Mouse (Mus musculus) hindbrain, embryonic 12.5 days (tissue): ENCODE data around the gene Spem1. TPM values are rescaled to one million over a fixed set of nuclear protein-coding genes. Genes with fewer than 3 reads are reported as not detected.

ENCODE experiments used
- ATAC-seq: fragments of 200-750 bp; cut with Nextera tagmentation; 2 replicates; pipeline ENCODE4 v1.8.0; 2017; ENCODE audit warnings: moderate TSS enrichment; ENCODE audit not compliant: low FRiP score
- H3K27ac ChIP-seq: fragments of 300-500 bp; sonication (generic); 2 replicates; pipeline ENCODE4 v1.5.1; 2016; ENCODE audit warnings: mild to moderate bottlenecking
- H3K27me3 ChIP-seq: fragments of 300-500 bp; sonication (generic); 2 replicates; pipeline ENCODE4 v1.6.1; 2016; ENCODE audit warnings: mild to moderate bottlenecking
- H3K36me3 ChIP-seq: fragments of 300-500 bp; sonication (generic); 2 replicates; pipeline ENCODE4 v1.6.1; 2016; ENCODE audit warnings: mild to moderate bottlenecking
- H3K4me1 ChIP-seq: fragments of 300-500 bp; sonication (generic); 2 replicates; pipeline ENCODE4 v1.6.1; 2016
- H3K4me2 ChIP-seq: fragments of 300-500 bp; sonication (generic); replicated peaks from 2 replicates; pipeline ENCODE4 v1.6.1; 2016; ENCODE audit warnings: mild to moderate bottlenecking
- H3K4me3 ChIP-seq: fragments of 300-500 bp; sonication (generic); 2 replicates; pipeline ENCODE4 v1.5.1; 2016; ENCODE audit warnings: mild to moderate bottlenecking
- H3K9ac ChIP-seq: fragments of 300-500 bp; sonication (generic); 2 replicates; pipeline ENCODE4 v1.6.1; 2016; ENCODE audit warnings: mild to moderate bottlenecking, moderate library complexity
- H3K9me3 ChIP-seq: fragments of 300-500 bp; sonication (generic); replicated peaks from 2 replicates; pipeline ENCODE4 v1.6.1; 2016; ENCODE audit warnings: mild to moderate bottlenecking
- WGBS: fragments of 180-500 bp; shearing (Covaris S2); methylation state at CpG from one replicate; pipeline ENCODE4 v1.1.7; 2016; 5-methylcytosine and 5-hydroxymethylcytosine counted together
- polyA plus RNA-seq: library from polyadenylated mRNA; unstranded; fragments of >200 nt; fragmentation: Nextera tagmentation; extraction: Ambion mirVana; gene quantifications from 2 replicates; pipeline ENCODE4 v1.2.1, GENCODE M21; 2016

Gene Spem1
- polyA plus RNA-seq, 1 experiment from 2014 or later = 0.21 TPM

- Histone ChIP-seq H3K4me2 (peak overlapping the region; percentile 97), H3K9ac (peak overlapping the region; percentile 98), H3K27me3 (peaks cover 12% of the 10 kb centered on the region; the same call in 1 of the 2 replicates), H3K4me3 (peak overlapping the region; percentile 88), H3K9me3 (no peaks in the 10 kb centered on the region), H3K36me3 (peaks cover 33% of the 10 kb centered on the region), H3K4me1 (peaks cover 46% of the 10 kb centered on the region), H3K27ac (peak overlapping the region; percentile 97)
- no peak for ATAC-seq
- WGBS = 1% methylated on average over 9 of the region's 9 CpGs
Observed at GRCm38 (mm10) chr11:69835326-69835965, 13.5 kb upstream of the Spem1 start.

GRCm38 (mm10) chr11:69834001-69834549 is 12.1 kb upstream of the Spem1 start:
- Histone ChIP-seq H3K4me2 (peak overlapping the region; percentile 97), H3K27ac (peak overlapping the region; percentile 44), H3K9ac (peak overlapping the region; percentile 98), H3K36me3 (peaks cover 36% of the 10 kb centered on the region), H3K27me3 (peaks cover 12% of the 10 kb centered on the region; the same call in 1 of the 2 replicates), H3K4me1 (peaks cover 48% of the 10 kb centered on the region), H3K9me3 (no peaks in the 10 kb centered on the region), H3K4me3 (peak overlapping the region; percentile 88)
- no peak for ATAC-seq
- WGBS = 7% methylated on average over 48 of the region's 48 CpGs

- Histone ChIP-seq H3K27me3 (peaks cover 12% of the 10 kb centered on the region; the same call in 1 of the 2 replicates), H3K4me3 (peak overlapping the region; percentile 88), H3K9ac (peak overlapping the region; percentile 98), H3K27ac (no peak overlapping the region), H3K4me2 (peak overlapping the region; percentile 97), H3K36me3 (peaks cover 38% of the 10 kb centered on the region), H3K4me1 (peaks cover 49% of the 10 kb centered on the region), H3K9me3 (no peaks in the 10 kb centered on the region)
- no peak for ATAC-seq
- WGBS = 68% methylated on average over 8 of the region's 8 CpGs
Observed at GRCm38 (mm10) chr11:69833554-69833953, 11.6 kb upstream of the Spem1 start.

GRCm38 (mm10) chr11:69828832-69829231 is 6.9 kb upstream of the Spem1 start:
- Histone ChIP-seq H3K36me3 (peaks cover 84% of the 10 kb centered on the region), H3K4me2 (no peak overlapping the region), H3K4me1 (peaks cover 22% of the 10 kb centered on the region), H3K4me3 (no peak overlapping the region), H3K9ac (no peak overlapping the region), H3K9me3 (no peaks in the 10 kb centered on the region), H3K27me3 (0 out of 2 replicates have a peak, but pooled peaks cover 9% of the 10 kb centered on the region), H3K27ac (no peak overlapping the region)
- no peak for ATAC-seq
- WGBS = 62% methylated on average over 5 of the region's 5 CpGs

GRCm38 (mm10) chr11:69823456-69823855 is 1.5 kb upstream of the Spem1 start:
- Histone ChIP-seq H3K4me1 (no peaks in the 10 kb centered on the region), H3K4me3 (no peak overlapping the region), H3K36me3 (peaks cover 46% of the 10 kb centered on the region), H3K9ac (no peak overlapping the region), H3K9me3 (no peaks in the 10 kb centered on the region), H3K27ac (0 out of 2 replicates have a peak overlapping the region, but pooled peaks have one; percentile 7), H3K4me2 (no peak overlapping the region), H3K27me3 (no peaks in the 10 kb centered on the region)
- ATAC-seq = no peak
- WGBS = 77% methylated on average over 2 of the region's 2 CpGs

GRCm38 (mm10) chr11:69818871-69819270 is 3.1 kb downstream of the Spem1 start:
- no peak for ATAC-seq
- H3K9me3 ChIP-seq = 0 out of 2 replicates have a peak, but pooled peaks cover 10% of the 10 kb centered on the region
- H3K27ac ChIP-seq = no peak overlapping the region
- H3K4me2 ChIP-seq = no peak overlapping the region
- no peak overlapping the region for H3K9ac ChIP-seq
- no peak overlapping the region for H3K4me3 ChIP-seq
- H3K36me3 ChIP-seq = peaks cover under 1% of the 10 kb centered on the region; the same call in 1 of the 2 replicates
- H3K27me3 ChIP-seq = no peaks in the 10 kb centered on the region
- WGBS = 90% methylated on average over 8 of the region's 8 CpGs
- H3K4me1 ChIP-seq = no peaks in the 10 kb centered on the region

- Histone ChIP-seq H3K4me2 (no peak within 1 kb of the TSS), H3K9me3 (0 out of 2 replicates have a peak, but pooled peaks cover 10% of the 10 kb centered on the region), H3K9ac (no peak within 1 kb of the TSS), H3K27ac (no peak within 1 kb of the TSS), H3K4me1 (no peaks in the 10 kb centered on the region), H3K27me3 (no peaks in the 10 kb centered on the region), H3K4me3 (no peak within 1 kb of the TSS), H3K36me3 (no peaks in the 10 kb centered on the region)
- no peak for ATAC-seq
- 71% methylated on average over 2 of the region's 2 CpGs for WGBS
Observed at GRCm38 (mm10) chr11:69818365-69818764, 3.6 kb downstream of the Spem1 start, which contains the start of gene Spem2. Gene Spem2 (minus strand): TSS chr11:69818465.

- H3K4me1 ChIP-seq = no peaks in the 10 kb centered on the region
- H3K4me2 ChIP-seq = no peak overlapping the region
- H3K4me3 ChIP-seq = no peak overlapping the region
- no peak overlapping the region for H3K27ac ChIP-seq
- no peak overlapping the region for H3K9ac ChIP-seq
- WGBS = 95% methylated on average over 12 of the region's 12 CpGs
- H3K36me3 ChIP-seq = no peaks in the 10 kb centered on the region
- H3K9me3 ChIP-seq = 0 out of 2 replicates have a peak, but pooled peaks cover 10% of the 10 kb centered on the region
- H3K27me3 ChIP-seq = no peaks in the 10 kb centered on the region
- no peak for ATAC-seq
Observed at GRCm38 (mm10) chr11:69816520-69816919, 5.5 kb downstream of the Spem1 start.

- no peak within 1 kb of the TSS for H3K9ac ChIP-seq
- ATAC-seq = no peak
- 0 out of 2 replicates have a peak, but pooled peaks cover 10% of the 10 kb centered on the region for H3K9me3 ChIP-seq
- no peaks in the 10 kb centered on the region for H3K4me1 ChIP-seq
- H3K27ac ChIP-seq = no peak within 1 kb of the TSS
- no peak within 1 kb of the TSS for H3K4me2 ChIP-seq
- H3K4me3 ChIP-seq = no peak within 1 kb of the TSS
- WGBS = 54% methylated on average over 10 of the region's 10 CpGs
- no peaks in the 10 kb centered on the region for H3K36me3 ChIP-seq
- H3K27me3 ChIP-seq = no peaks in the 10 kb centered on the region
Observed at GRCm38 (mm10) chr11:69815155-69815554, 6.8 kb downstream of the Spem1 start, which contains the start of gene Gm39566. Gene Gm39566 (minus strand): TSS chr11:69815298.

- ATAC-seq = no peak
- Histone ChIP-seq H3K9ac (no peak overlapping the region), H3K27ac (no peak overlapping the region), H3K9me3 (0 out of 2 replicates have a peak, but pooled peaks cover 3% of the 10 kb centered on the region), H3K4me1 (no peaks in the 10 kb centered on the region), H3K4me2 (no peak overlapping the region), H3K36me3 (no peaks in the 10 kb centered on the region), H3K4me3 (no peak overlapping the region), H3K27me3 (peaks cover 14% of the 10 kb centered on the region)
Observed at GRCm38 (mm10) chr11:69810280-69810679, 11.7 kb downstream of the Spem1 start.

- H3K9me3 ChIP-seq = 0 out of 2 replicates have a peak, but pooled peaks cover 3% of the 10 kb centered on the region
- H3K9ac ChIP-seq = no peak overlapping the region
- WGBS = 85% methylated on average over 2 of the region's 2 CpGs
- H3K27ac ChIP-seq = no peak overlapping the region
- peaks cover 23% of the 10 kb centered on the region for H3K4me1 ChIP-seq
- peaks cover 38% of the 10 kb centered on the region for H3K27me3 ChIP-seq
- H3K36me3 ChIP-seq = no peaks in the 10 kb centered on the region
- H3K4me3 ChIP-seq = no peak overlapping the region
- no peak for ATAC-seq
- no peak overlapping the region for H3K4me2 ChIP-seq
Observed at GRCm38 (mm10) chr11:69807641-69808040, 14.3 kb downstream of the Spem1 start.

- Histone ChIP-seq H3K36me3 (no peaks in the 10 kb centered on the region), H3K4me3 (no peak overlapping the region), H3K9me3 (0 out of 2 replicates have a peak, but pooled peaks cover 3% of the 10 kb centered on the region), H3K4me1 (peaks cover 36% of the 10 kb centered on the region), H3K4me2 (no peak overlapping the region), H3K27me3 (peaks cover 51% of the 10 kb centered on the region), H3K9ac (no peak overlapping the region), H3K27ac (no peak overlapping the region)
- no peak for ATAC-seq
- WGBS = 85% methylated on average over 4 of the region's 4 CpGs
Observed at GRCm38 (mm10) chr11:69806378-69806777, 15.6 kb downstream of the Spem1 start.
